Mouse (Mus musculus) liver, embryonic 13.5 days (tissue): ENCODE measurements around the gene Fam102a. TPM values are rescaled to one million over a fixed set of nuclear protein-coding genes. Genes with fewer than 3 reads are reported as not detected.

Experiments used
- ATAC-seq: fragments of 200-750 bp; cut with Nextera tagmentation; 2 replicates; pipeline ENCODE4 v1.8.0; 2017; ENCODE audit warnings: low read depth, mild to moderate bottlenecking, moderate number of reproducible peaks, moderate library complexity
- DNase-seq: peaks from one replicate; pipeline ENCODE4 v3.0.0; 2022
- H3K27ac ChIP-seq: fragments of 300-500 bp; sonication (generic); 2 replicates; pipeline ENCODE4 v1.5.1; 2015; ENCODE audit warnings: moderate library complexity, mild to moderate bottlenecking, inconsistent platforms
- H3K27me3 ChIP-seq: fragments of 300-500 bp; sonication (generic); 2 replicates; pipeline ENCODE4 v1.6.1; 2015; ENCODE audit warnings: mild to moderate bottlenecking, inconsistent platforms
- H3K36me3 ChIP-seq: fragments of 300-500 bp; sonication (generic); 2 replicates; pipeline ENCODE4 v1.6.1; 2015; ENCODE audit warnings: mild to moderate bottlenecking, inconsistent platforms
- H3K4me1 ChIP-seq: fragments of 300-500 bp; sonication (generic); replicated peaks from 2 replicates; pipeline ENCODE4 v1.6.1; 2015; ENCODE audit warnings: inconsistent platforms
- H3K4me2 ChIP-seq: fragments of 300-500 bp; sonication (generic); 2 replicates; pipeline ENCODE4 v1.6.1; 2015; ENCODE audit warnings: inconsistent platforms, mild to moderate bottlenecking, moderate library complexity
- H3K4me3 ChIP-seq: fragments of 300-500 bp; sonication (generic); replicated peaks from 2 replicates; pipeline ENCODE4 v1.5.1; 2015; ENCODE audit warnings: mild to moderate bottlenecking, inconsistent platforms
- H3K9ac ChIP-seq: fragments of 300-500 bp; sonication (generic); 2 replicates; pipeline ENCODE4 v1.6.1; 2015; ENCODE audit warnings: mild to moderate bottlenecking, inconsistent platforms
- H3K9me3 ChIP-seq: fragments of 300-500 bp; sonication (generic); replicated peaks from 2 replicates; pipeline ENCODE4 v1.6.1; 2016; ENCODE audit warnings: inconsistent platforms
- WGBS: fragments of 180-500 bp; shearing (Covaris S2); methylation state at CpG from one replicate; pipeline ENCODE4 v1.1.7; 2015; ENCODE audit not compliant: insufficient replicate concordance; 5-methylcytosine and 5-hydroxymethylcytosine counted together
- polyA plus RNA-seq: library from polyadenylated mRNA; unstranded; fragments of >200 nt; fragmentation: Nextera tagmentation; extraction: Ambion mirVana; gene quantifications from 2 replicates; pipeline ENCODE4 v1.2.1, GENCODE M21; 2015

The Fam102a gene
- polyA plus RNA-seq, 1 experiment from 2014 or later, result 1.1 TPM

GRCm38 (mm10) chr2:32499365-32499764, 35.8 kb upstream of the Fam102a start:
- no peaks in the 10 kb centered on the region for H3K36me3 ChIP-seq
- no peak overlapping the region for H3K9ac ChIP-seq
- no peak overlapping the region for H3K4me3 ChIP-seq
- ATAC-seq (no peak), DNase-seq (no peak)
- no peak overlapping the region for H3K4me2 ChIP-seq
- H3K9me3 ChIP-seq, result no peaks in the 10 kb centered on the region
- WGBS, result 55% methylated on average over 4 of the region's 4 CpGs
- H3K27me3 ChIP-seq, result no peaks in the 10 kb centered on the region
- H3K27ac ChIP-seq, result 0 out of 2 replicates have a peak overlapping the region, but pooled peaks have one; percentile 7
- peaks cover 29% of the 10 kb centered on the region for H3K4me1 ChIP-seq

- Histone ChIP-seq H3K9me3 (no peaks in the 10 kb centered on the region), H3K27me3 (no peaks in the 10 kb centered on the region), H3K4me1 (peaks cover 18% of the 10 kb centered on the region), H3K9ac (no peak overlapping the region), H3K27ac (no peak overlapping the region), H3K4me2 (no peak overlapping the region), H3K4me3 (no peak overlapping the region), H3K36me3 (no peaks in the 10 kb centered on the region)
- WGBS, result 65% methylated on average over 5 of the region's 5 CpGs
- no peak for ATAC-seq
- DNase-seq, result no peak
These were observed 34.7 kb upstream of the Fam102a start for GRCm38 (mm10) chr2:32500461-32500860.

GRCm38 (mm10) chr2:32501754-32502324, 33.3 kb upstream of the Fam102a start:
- no peak overlapping the region for H3K4me2 ChIP-seq
- no peak overlapping the region; the same call in 1 of the 2 replicates for H3K27ac ChIP-seq
- WGBS, result 55% methylated on average over 5 of the region's 5 CpGs
- ATAC-seq (no peak), DNase-seq (no peak)
- H3K27me3 ChIP-seq, result no peaks in the 10 kb centered on the region
- H3K9me3 ChIP-seq, result no peaks in the 10 kb centered on the region
- no peak overlapping the region for H3K9ac ChIP-seq
- peaks cover 8% of the 10 kb centered on the region for H3K4me1 ChIP-seq
- H3K4me3 ChIP-seq, result no peak overlapping the region
- H3K36me3 ChIP-seq, result no peaks in the 10 kb centered on the region

GRCm38 (mm10) chr2:32502843-32503242, 32.3 kb upstream of the Fam102a start:
- 54% methylated on average over 12 of the region's 12 CpGs for WGBS
- Histone ChIP-seq H3K36me3 (no peaks in the 10 kb centered on the region), H3K9ac (no peak overlapping the region), H3K27me3 (no peaks in the 10 kb centered on the region), H3K9me3 (no peaks in the 10 kb centered on the region), H3K27ac (no peak overlapping the region), H3K4me3 (no peak overlapping the region), H3K4me1 (peaks cover 18% of the 10 kb centered on the region), H3K4me2 (no peak overlapping the region)
- DNase-seq, result no peak
- no peak for ATAC-seq

- Histone ChIP-seq H3K4me1 (peaks cover 21% of the 10 kb centered on the region), H3K9me3 (no peaks in the 10 kb centered on the region), H3K4me3 (no peak overlapping the region), H3K27me3 (no peaks in the 10 kb centered on the region), H3K9ac (no peak overlapping the region), H3K27ac (no peak overlapping the region), H3K4me2 (no peak overlapping the region), H3K36me3 (no peaks in the 10 kb centered on the region)
- ATAC-seq, result no peak
- WGBS, result 29% methylated on average over 3 of the region's 3 CpGs
- DNase-seq, result no peak
These were observed 31.5 kb upstream of the Fam102a start for GRCm38 (mm10) chr2:32503588-32503987.

- no peak overlapping the region for H3K9ac ChIP-seq
- H3K36me3 ChIP-seq, result no peaks in the 10 kb centered on the region
- H3K9me3 ChIP-seq, result no peaks in the 10 kb centered on the region
- H3K4me3 ChIP-seq, result no peak overlapping the region
- WGBS, result 82% methylated on average over 2 of the region's 2 CpGs
- no peak for DNase-seq
- H3K27me3 ChIP-seq, result no peaks in the 10 kb centered on the region
- H3K27ac ChIP-seq, result no peak overlapping the region
- ATAC-seq, result no peak
- H3K4me1 ChIP-seq, result peaks cover 31% of the 10 kb centered on the region
- H3K4me2 ChIP-seq, result no peak overlapping the region
These were observed 29.6 kb upstream of the Fam102a start for GRCm38 (mm10) chr2:32505536-32505935.

- no peak overlapping the region for H3K4me3 ChIP-seq
- 46% methylated on average over 22 of the region's 22 CpGs for WGBS
- no peaks in the 10 kb centered on the region for H3K9me3 ChIP-seq
- no peak for DNase-seq
- H3K27ac ChIP-seq, result no peak overlapping the region
- ATAC-seq, result no peak
- H3K27me3 ChIP-seq, result no peaks in the 10 kb centered on the region
- H3K4me2 ChIP-seq, result no peak overlapping the region
- H3K36me3 ChIP-seq, result no peaks in the 10 kb centered on the region
- no peak overlapping the region for H3K9ac ChIP-seq
- peaks cover 26% of the 10 kb centered on the region for H3K4me1 ChIP-seq
These were observed 28.2 kb upstream of the Fam102a start for GRCm38 (mm10) chr2:32506673-32507668.

- 58% methylated on average over 9 of the region's 9 CpGs for WGBS
- no peak for ATAC-seq
- DNase-seq, result no peak
These were observed 27.2 kb upstream of the Fam102a start for GRCm38 (mm10) chr2:32507906-32508305.

GRCm38 (mm10) chr2:32509287-32509686, 25.8 kb upstream of the Fam102a start:
- 26% methylated on average over 4 of the region's 4 CpGs for WGBS
- H3K9ac ChIP-seq, result no peak overlapping the region
- H3K27ac ChIP-seq, result no peak overlapping the region
- no peaks in the 10 kb centered on the region for H3K36me3 ChIP-seq
- no peaks in the 10 kb centered on the region for H3K9me3 ChIP-seq
- ATAC-seq (no peak), DNase-seq (no peak)
- H3K27me3 ChIP-seq, result no peaks in the 10 kb centered on the region
- no peak overlapping the region for H3K4me3 ChIP-seq
- H3K4me1 ChIP-seq, result peaks cover 32% of the 10 kb centered on the region
- H3K4me2 ChIP-seq, result no peak overlapping the region

More at GRCm38 (mm10) chr2:32507906-32508305, 27.2 kb upstream of the Fam102a start:
- Histone ChIP-seq H3K9ac (no peak overlapping the region), H3K4me2 (no peak overlapping the region), H3K27me3 (no peaks in the 10 kb centered on the region), H3K9me3 (no peaks in the 10 kb centered on the region), H3K4me3 (no peak overlapping the region), H3K4me1 (peaks cover 32% of the 10 kb centered on the region), H3K36me3 (no peaks in the 10 kb centered on the region), H3K27ac (no peak overlapping the region)

GRCm38 (mm10) chr2:32509896-32510295, 25.2 kb upstream of the Fam102a start:
- ATAC-seq (no peak), DNase-seq (no peak)
- Histone ChIP-seq H3K4me2 (no peak overlapping the region), H3K27me3 (no peaks in the 10 kb centered on the region), H3K9me3 (no peaks in the 10 kb centered on the region), H3K27ac (peak overlapping the region; percentile 47; the same call in 1 of the 2 replicates), H3K4me1 (peaks cover 35% of the 10 kb centered on the region), H3K36me3 (no peaks in the 10 kb centered on the region), H3K9ac (no peak overlapping the region), H3K4me3 (no peak overlapping the region)
- 48% methylated on average over 8 of the region's 8 CpGs for WGBS

GRCm38 (mm10) chr2:32512592-32512991, 22.5 kb upstream of the Fam102a start:
- Histone ChIP-seq H3K27ac (no peak overlapping the region), H3K4me3 (no peak overlapping the region), H3K9me3 (no peaks in the 10 kb centered on the region), H3K4me2 (no peak overlapping the region), H3K9ac (no peak overlapping the region), H3K27me3 (no peaks in the 10 kb centered on the region), H3K4me1 (peaks cover 25% of the 10 kb centered on the region), H3K36me3 (no peaks in the 10 kb centered on the region)
- 45% methylated on average over 7 of the region's 7 CpGs for WGBS
- no peak for ATAC-seq
- no peak for DNase-seq
